10 mouse cellular contexts compared by ENCODE assay signal in the genomic region with DNA sequence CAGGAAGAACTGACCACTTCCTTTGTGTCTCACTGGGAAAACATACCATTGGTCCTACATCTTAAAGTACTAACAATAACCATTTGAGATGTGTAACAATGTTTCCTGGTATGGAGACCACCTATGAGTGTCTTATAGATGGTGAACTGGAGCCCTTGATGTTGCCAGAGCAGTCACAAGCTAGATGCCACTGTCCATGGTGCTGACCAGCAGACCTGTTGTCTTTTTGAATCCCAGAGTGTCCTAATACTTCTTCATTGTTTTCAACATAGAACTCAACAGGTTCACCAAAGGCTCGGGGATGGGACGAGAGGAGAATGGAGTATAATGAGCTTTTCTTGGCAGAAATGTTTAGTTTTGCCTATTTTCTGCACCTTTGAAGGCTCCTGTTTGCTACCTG.
DNase-seq lines count a peak whose midpoint lies in the region; ATAC-seq lines count a peak whose summit lies in the region.
"Had no signal": no experiment of that assay in that cellular context is flagged by ENCODE, and none has a peak within 500 bp of the region (broad histone marks: within the 10 kb centered on the region; RNA-seq: fewer than 3 reads in every experiment).

No protein-coding gene starts in this region.

- H3K4me1 ChIP-seq in hindbrain, embryonic 10.5 days (replicated peaks) = no peaks in the 10 kb centered on the region
- no peaks in the 10 kb centered on the region for H3K4me1 ChIP-seq in hindbrain, embryonic 16.5 days (ENCODE audit: control insufficient read depth, insufficient read depth, low read depth, low read length)
- H3K4me1 ChIP-seq in intestine, embryonic 15.5 days (replicated peaks) = no peaks in the 10 kb centered on the region
- H3K4me1 ChIP-seq: embryonic facial prominence, embryonic 15.5 days had no signal

- no peak overlapping the region for H3K27ac ChIP-seq in hindbrain, embryonic 10.5 days
- no peak overlapping the region for H3K27ac ChIP-seq in hindbrain, embryonic 16.5 days (ENCODE audit: low read depth, low read length)
- H3K27ac ChIP-seq in intestine, embryonic 15.5 days = no peak overlapping the region
- H3K27ac ChIP-seq: embryonic facial prominence, embryonic 15.5 days had no signal

- no peaks in the 10 kb centered on the region for H3K36me3 ChIP-seq in hindbrain, embryonic 10.5 days
- no peaks in the 10 kb centered on the region for H3K36me3 ChIP-seq in hindbrain, embryonic 16.5 days (ENCODE audit: control insufficient read depth, insufficient read depth, low read length)
- no peaks in the 10 kb centered on the region for H3K36me3 ChIP-seq in intestine, embryonic 15.5 days
- H3K36me3 ChIP-seq: embryonic facial prominence, embryonic 15.5 days had no signal

- no peaks in the 10 kb centered on the region for H3K9me3 ChIP-seq in hindbrain, embryonic 10.5 days
- H3K9me3 ChIP-seq in hindbrain, embryonic 16.5 days (ENCODE audit: control insufficient read depth, low read length) = no peaks in the 10 kb centered on the region
- no peaks in the 10 kb centered on the region for H3K9me3 ChIP-seq in intestine, embryonic 15.5 days
- H3K9me3 ChIP-seq: embryonic facial prominence, embryonic 15.5 days had no signal

- no peak for ATAC-seq in hindbrain, embryonic 16.5 days
- ATAC-seq in intestine, embryonic 15.5 days = no peak
- no peak for ATAC-seq in frontal cortex, adult (ENCODE audit: low TSS enrichment)

- H3K4me3 ChIP-seq in hindbrain, embryonic 10.5 days = no peak overlapping the region
- H3K4me3 ChIP-seq in hindbrain, embryonic 16.5 days (ENCODE audit: low read length) = no peak overlapping the region
- no peak overlapping the region for H3K4me3 ChIP-seq in intestine, embryonic 15.5 days (replicated peaks)
- H3K4me3 ChIP-seq: embryonic facial prominence, embryonic 15.5 days had no signal

- H3K27me3 ChIP-seq in hindbrain, embryonic 10.5 days (ENCODE audit: insufficient read depth, poor library complexity, severe bottlenecking) = no peaks in the 10 kb centered on the region
- H3K27me3 ChIP-seq in hindbrain, embryonic 16.5 days (replicated peaks; ENCODE audit: control insufficient read depth, insufficient read depth, low read length) = no peaks in the 10 kb centered on the region
- no peaks in the 10 kb centered on the region for H3K27me3 ChIP-seq in intestine, embryonic 15.5 days (replicated peaks)
- H3K27me3 ChIP-seq: embryonic facial prominence, embryonic 15.5 days had no signal

- H3K4me2 ChIP-seq in hindbrain, embryonic 16.5 days (ENCODE audit: low read length) = no peak overlapping the region
- no peak overlapping the region for H3K4me2 ChIP-seq in intestine, embryonic 15.5 days (replicated peaks)
- H3K4me2 ChIP-seq: embryonic facial prominence, embryonic 15.5 days; heart, embryonic 11.5 days had no signal

- H3K9ac ChIP-seq in hindbrain, embryonic 16.5 days (ENCODE audit: low read depth, low read length) = no peak overlapping the region
- no peak overlapping the region for H3K9ac ChIP-seq in intestine, embryonic 15.5 days
- H3K9ac ChIP-seq: embryonic facial prominence, embryonic 15.5 days had no signal

- WGBS in hindbrain, embryonic 10.5 days = 77% methylated on average over 2 of the region's 2 CpGs
- WGBS in hindbrain, embryonic 16.5 days = 90% methylated on average over 2 of the region's 2 CpGs
- WGBS in intestine, embryonic 15.5 days = 57% methylated on average over 2 of the region's 2 CpGs

- peak; percentile 34 for DNase-seq in hindbrain, embryonic 10.5 days (ENCODE audit: low spot score)
- peak; percentile 58 for DNase-seq in testis, postnatal 10 days (ENCODE audit: low spot score)
- no peak for DNase-seq in testis, postnatal 14 days (ENCODE audit: low spot score)
- DNase-seq in embryo, embryonic 11 days = peak; percentile 75
- DNase-seq in retina, postnatal 1 day = peak; percentile 60
